Mouse (Mus musculus) forebrain, embryonic 11.5 days (tissue): ENCODE results near the gene Myadml2. TPM values are rescaled to one million over a fixed set of nuclear protein-coding genes. Genes with fewer than 3 reads are reported as not detected.
A peak's percentile ranks its signal among the peaks of the same experiment; 100 is the strongest.

ENCODE experiments used
- ATAC-seq: fragments of 200-750 bp; cut with Nextera tagmentation; replicated peaks from 2 replicates; pipeline ENCODE4 v1.8.0; 2017; ENCODE audit warnings: moderate TSS enrichment; ENCODE audit not compliant: low FRiP score
- DNase-seq: peaks from one replicate; pipeline ENCODE4 v3.0.0-alpha.2; 2017; ENCODE audit warnings: low spot score
- H3K27ac ChIP-seq: fragments of 300-500 bp; sonication (generic); 2 replicates; pipeline ENCODE4 v1.5.1; 2014; ENCODE audit warnings: low read depth, low read length
- H3K27me3 ChIP-seq: fragments of 300-500 bp; sonication (generic); 2 replicates; pipeline ENCODE4 v1.6.1; 2014; ENCODE audit warnings: mild to moderate bottlenecking, low read length, mixed read lengths; ENCODE audit not compliant: control insufficient read depth, insufficient read depth
- H3K36me3 ChIP-seq: fragments of 300-500 bp; sonication (generic); 2 replicates; pipeline ENCODE4 v1.6.1; 2014; ENCODE audit warnings: mild to moderate bottlenecking, low read length, moderate library complexity, mixed read lengths; ENCODE audit not compliant: control insufficient read depth, insufficient read depth
- H3K4me1 ChIP-seq: fragments of 300-500 bp; sonication (generic); replicated peaks from 2 replicates; pipeline ENCODE4 v1.6.1; 2014; ENCODE audit warnings: low read length, mixed read lengths; ENCODE audit not compliant: control insufficient read depth, insufficient read depth
- H3K4me2 ChIP-seq: fragments of 300-500 bp; sonication (generic); 2 replicates; pipeline ENCODE4 v1.6.1; 2014; ENCODE audit warnings: low read depth, mild to moderate bottlenecking, low read length, moderate library complexity, mixed read lengths; ENCODE audit not compliant: severe bottlenecking
- H3K4me3 ChIP-seq: fragments of 300-500 bp; sonication (generic); 2 replicates; pipeline ENCODE4 v1.5.1; 2014; ENCODE audit warnings: low read depth, low read length
- H3K9ac ChIP-seq: fragments of 300-500 bp; sonication (generic); 2 replicates; pipeline ENCODE4 v1.6.1; 2014; ENCODE audit warnings: low read length
- H3K9me3 ChIP-seq: fragments of 300-500 bp; sonication (generic); 2 replicates; pipeline ENCODE4 v1.6.1; 2016; ENCODE audit warnings: low read length, mixed read lengths; ENCODE audit not compliant: control insufficient read depth
- WGBS: fragments of 180-500 bp; shearing (Covaris S2); extraction: QIAGEN DNeasy Blood & Tissue Kit; methylation state at CpG from one replicate; pipeline ENCODE4 v1.1.7; 2014; 5-methylcytosine and 5-hydroxymethylcytosine counted together
- polyA plus RNA-seq: library from polyadenylated mRNA; unstranded; fragments of >200 nt; fragmentation: Nextera tagmentation; extraction: Ambion mirVana; gene quantifications from 2 replicates; pipeline ENCODE4 v1.2.1, GENCODE M21; 2014

Myadml2 gene
- polyA plus RNA-seq, 1 experiment from 2014 or later: 0.51 TPM

- WGBS: 80% methylated on average over 4 of the region's 4 CpGs
- no peak for ATAC-seq
- Histone ChIP-seq H3K9me3 (no peaks in the 10 kb centered on the region), H3K4me2 (no peak overlapping the region), H3K27me3 (no peaks in the 10 kb centered on the region), H3K9ac (no peak overlapping the region), H3K4me3 (no peak overlapping the region), H3K36me3 (peaks cover 2% of the 10 kb centered on the region; the same call in 1 of the 2 replicates), H3K4me1 (peaks cover 2% of the 10 kb centered on the region; the same call in 1 of the 2 replicates), H3K27ac (no peak overlapping the region)
- DNase-seq: no peak
Measured at GRCm38 (mm10) chr11:120606764-120607163, 41.2 kb downstream of the Myadml2 start.

DNA sequence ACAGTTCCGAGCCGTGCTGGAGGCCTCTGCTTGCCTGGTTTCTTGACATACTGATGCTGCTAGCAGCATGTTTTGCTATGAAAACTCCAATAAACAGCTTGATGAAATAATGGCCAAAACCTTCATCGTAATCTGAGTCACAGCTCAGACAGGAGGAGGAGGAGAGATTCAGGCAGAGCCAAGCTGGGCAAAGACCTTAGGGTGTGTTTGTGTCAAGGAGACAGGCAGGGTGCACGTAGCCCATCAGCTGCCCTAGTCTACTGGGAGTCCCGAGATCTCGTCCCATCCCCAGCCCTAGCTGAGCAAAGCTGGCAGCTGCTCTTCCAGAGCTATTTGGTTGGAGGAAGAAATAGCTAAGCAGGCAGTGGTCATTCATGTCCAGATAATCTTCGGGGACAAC, 42.3 kb downstream of the Myadml2 start:
- WGBS: 88% methylated on average over 7 of the region's 7 CpGs
- ATAC-seq (no peak), DNase-seq (no peak)
- H3K27ac ChIP-seq: no peak overlapping the region
- no peak overlapping the region for H3K4me3 ChIP-seq
- H3K4me1 ChIP-seq: peaks cover 2% of the 10 kb centered on the region; the same call in 1 of the 2 replicates
- peaks cover 6% of the 10 kb centered on the region; the same call in 1 of the 2 replicates for H3K36me3 ChIP-seq
- H3K9me3 ChIP-seq: no peaks in the 10 kb centered on the region
- no peaks in the 10 kb centered on the region for H3K27me3 ChIP-seq
- no peak overlapping the region for H3K9ac ChIP-seq
- H3K4me2 ChIP-seq: no peak overlapping the region

DNA sequence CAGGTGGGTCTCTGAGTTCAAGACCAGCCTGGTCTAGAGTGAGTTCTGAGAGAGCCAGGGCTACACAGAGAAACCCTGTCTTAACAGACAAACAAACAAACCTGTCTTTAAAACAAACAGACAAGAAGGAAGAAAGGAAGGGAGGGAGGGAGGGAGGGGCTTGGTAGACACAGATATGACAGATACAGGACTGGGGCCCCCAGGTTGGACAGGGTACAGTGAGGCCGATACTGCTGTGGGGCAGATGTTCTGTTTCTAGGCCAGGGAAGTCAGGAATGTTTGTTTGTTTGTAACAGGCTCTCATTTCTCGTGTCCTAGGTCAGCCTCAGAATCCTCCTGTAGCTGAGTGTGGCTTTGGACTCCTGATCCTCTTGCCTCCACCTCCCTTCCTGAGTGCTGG, 44.4 kb downstream of the Myadml2 start:
- Histone ChIP-seq H3K36me3 (peaks cover 6% of the 10 kb centered on the region; the same call in 1 of the 2 replicates), H3K4me1 (peaks cover 6% of the 10 kb centered on the region; the same call in 1 of the 2 replicates), H3K4me3 (no peak overlapping the region), H3K27ac (no peak overlapping the region), H3K9me3 (no peaks in the 10 kb centered on the region), H3K4me2 (no peak overlapping the region), H3K9ac (no peak overlapping the region), H3K27me3 (no peaks in the 10 kb centered on the region)
- 88% methylated on average over 2 of the region's 2 CpGs for WGBS
- DNase-seq (no peak), ATAC-seq (no peak)

DNA sequence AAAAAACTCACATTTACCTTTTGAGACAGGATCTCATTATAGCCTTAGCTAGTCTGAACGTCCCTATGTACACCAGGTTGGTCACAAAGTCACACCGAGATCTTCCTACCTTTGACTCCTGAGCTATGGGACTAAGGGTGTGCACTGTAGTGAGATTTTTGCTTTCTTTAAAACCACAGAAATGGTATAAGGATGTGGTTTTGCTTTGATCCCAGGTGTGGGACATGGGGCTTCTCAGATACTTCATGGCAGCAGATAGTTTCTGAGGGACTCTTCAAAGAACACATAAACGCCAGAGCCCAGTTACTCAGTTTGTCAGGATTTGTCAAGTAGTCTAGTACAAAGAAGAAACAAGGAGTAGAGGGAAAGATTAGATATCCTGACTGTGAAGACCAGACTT, 47.2 kb downstream of the Myadml2 start:
- Histone ChIP-seq H3K4me3 (no peak overlapping the region), H3K4me2 (no peak overlapping the region), H3K27ac (no peak overlapping the region), H3K4me1 (peaks cover 12% of the 10 kb centered on the region; the same call in 1 of the 2 replicates), H3K9me3 (no peaks in the 10 kb centered on the region), H3K27me3 (no peaks in the 10 kb centered on the region), H3K36me3 (peaks cover 15% of the 10 kb centered on the region; the same call in 1 of the 2 replicates), H3K9ac (no peak overlapping the region)
- DNase-seq (no peak), ATAC-seq (no peak)
- 98% methylated on average over 3 of the region's 3 CpGs for WGBS

DNA sequence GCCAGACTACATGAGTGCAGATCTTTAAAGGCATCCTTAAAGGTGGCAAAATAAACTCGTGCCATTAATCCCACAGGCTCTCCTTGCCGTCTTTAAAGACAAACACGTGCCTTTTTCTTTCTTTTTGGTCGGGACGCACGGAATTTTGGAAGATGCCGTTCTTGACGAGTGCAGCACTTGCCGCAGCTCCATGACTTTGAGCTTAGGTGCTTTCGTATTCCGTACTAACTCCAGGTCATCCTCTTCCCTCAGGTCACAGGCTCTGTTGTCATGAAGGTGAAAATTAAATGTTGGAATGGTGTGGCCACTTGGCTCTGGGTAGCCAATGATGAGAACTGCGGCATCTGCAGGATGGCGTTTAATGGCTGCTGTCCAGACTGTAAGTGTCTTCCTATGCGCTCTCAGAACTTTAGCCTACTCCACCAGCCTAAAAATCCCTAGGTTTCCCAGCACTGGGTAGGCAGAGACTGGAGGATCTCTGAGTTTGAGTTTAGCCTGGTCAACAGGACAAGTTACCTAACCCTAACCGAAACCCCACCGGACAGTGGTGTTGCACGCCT, 48.9 kb downstream of the Myadml2 start:
- Histone ChIP-seq H3K4me3 (peak overlapping the region; percentile 100), H3K27ac (peak overlapping the region; percentile 71; the same call in 1 of the 2 replicates), H3K4me1 (peaks cover 12% of the 10 kb centered on the region; the same call in 1 of the 2 replicates), H3K9ac (peak overlapping the region; percentile 75), H3K4me2 (peak overlapping the region; percentile 99), H3K36me3 (peaks cover 22% of the 10 kb centered on the region; the same call in 1 of the 2 replicates), H3K27me3 (no peaks in the 10 kb centered on the region), H3K9me3 (no peaks in the 10 kb centered on the region)
- DNase-seq (no peak), ATAC-seq (0 out of 2 replicates have a peak, but pooled peaks have one; percentile 14)
- 53% methylated on average over 17 of the region's 17 CpGs for WGBS

DNA sequence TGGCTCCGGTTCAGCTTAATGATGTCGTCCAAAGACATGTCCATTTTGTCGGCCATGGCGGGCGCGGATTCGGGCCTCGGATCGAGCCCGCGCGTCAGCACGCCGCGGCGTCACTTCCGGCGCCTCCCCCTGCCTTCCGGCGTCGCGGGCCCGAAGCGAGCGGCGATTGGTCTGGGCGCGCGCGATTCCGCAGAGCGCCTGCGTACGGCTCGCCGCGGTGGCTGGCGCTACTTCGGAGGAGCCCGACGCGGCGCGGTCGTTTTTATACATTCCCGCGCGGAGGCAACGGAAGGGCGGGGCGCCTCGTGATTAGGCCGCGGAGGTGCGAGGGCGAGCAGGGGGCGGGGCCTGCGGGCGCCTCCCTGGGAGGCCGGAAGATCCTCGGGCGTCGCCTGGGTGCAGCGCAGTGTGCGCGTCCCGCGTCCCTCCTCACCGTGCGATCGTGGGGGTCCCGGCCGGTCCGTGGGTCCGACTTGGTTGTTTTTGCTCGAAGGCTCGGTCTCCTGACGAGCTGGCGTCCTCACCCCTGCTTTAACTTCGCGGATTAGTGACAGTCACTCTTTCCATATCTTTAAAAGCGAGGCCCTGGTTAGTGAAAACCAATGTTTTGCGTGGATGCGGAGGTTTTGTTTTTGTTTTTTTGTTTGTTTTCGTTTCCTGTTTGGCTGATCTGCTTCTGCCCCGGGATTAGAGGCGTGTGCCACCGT, 49.5 kb downstream of the Myadml2 start, which contains the start of the genes Alyref and Anapc11:
Gene Alyref, minus strand, starts transcription at position 83 of the 707 bp plus-strand sequence.
Gene Anapc11, plus strand, starts transcription at position 139 of the 707 bp plus-strand sequence.
- peaks cover 28% of the 10 kb centered on the region for H3K36me3 ChIP-seq
- peak within 1 kb of the TSS; percentile 74 for H3K27ac ChIP-seq
- peak within 1 kb of the TSS; percentile 99 for H3K4me2 ChIP-seq
- H3K9ac ChIP-seq: peak within 1 kb of the TSS; percentile 98
- no peaks in the 10 kb centered on the region for H3K9me3 ChIP-seq
- H3K27me3 ChIP-seq: no peaks in the 10 kb centered on the region
- ATAC-seq (peak; percentile 98), DNase-seq (peak; percentile 97)
- H3K4me3 ChIP-seq: peak within 1 kb of the TSS; percentile 100
- under 1% methylated on average over 76 of the region's 88 CpGs for WGBS
- H3K4me1 ChIP-seq: peaks cover 12% of the 10 kb centered on the region; the same call in 1 of the 2 replicates

DNA sequence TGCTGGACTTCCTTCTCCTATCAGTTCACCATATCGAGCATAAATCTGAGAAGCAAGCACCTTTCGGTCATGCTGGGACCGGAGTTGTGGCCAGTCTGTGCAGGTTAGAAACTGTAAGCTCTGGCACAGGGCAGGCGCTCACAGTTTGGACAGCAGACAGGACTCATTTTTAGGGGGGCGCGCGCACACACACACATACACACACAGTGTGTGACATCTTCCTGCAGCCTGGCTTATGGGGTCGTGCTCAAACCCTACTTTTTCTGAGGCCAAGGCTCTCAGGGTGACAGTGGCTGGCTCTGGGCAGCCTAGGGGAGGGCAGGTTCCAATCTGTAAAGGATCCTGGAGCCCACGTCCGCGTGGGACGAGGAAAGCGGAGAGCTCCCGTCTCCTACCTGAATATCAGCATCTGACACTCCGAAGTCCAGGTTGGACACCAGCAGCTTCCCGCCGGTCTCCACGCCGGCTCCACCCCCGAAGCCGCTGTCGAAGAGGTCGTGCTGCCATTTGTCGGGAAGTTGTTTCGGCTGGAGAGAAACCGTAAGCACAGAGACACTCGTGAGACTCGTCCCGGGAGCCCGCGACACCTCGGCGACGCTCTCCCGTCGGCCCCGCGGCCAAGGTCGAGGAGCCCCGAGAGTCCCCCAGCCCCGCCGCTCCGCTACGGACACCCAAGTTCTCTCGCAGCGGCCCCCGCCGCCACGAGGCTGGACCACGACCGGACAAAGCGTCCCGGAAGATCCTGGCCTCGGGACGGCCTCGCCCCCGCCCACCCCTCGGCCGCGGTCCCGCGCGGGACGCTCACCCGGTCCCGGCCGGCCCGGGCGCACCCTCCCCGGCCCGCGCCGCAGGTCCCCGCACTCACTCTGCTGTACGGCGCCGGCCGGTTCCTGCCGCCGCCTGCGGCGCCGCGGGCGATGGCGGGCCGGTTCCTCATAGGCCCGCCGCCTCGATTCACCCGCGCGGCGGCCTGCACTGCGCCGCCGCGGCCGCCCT, 50.4 kb downstream of the Myadml2 start:
- 5% methylated on average over 93 of the region's 99 CpGs for WGBS
- DNase-seq (peak; percentile 67), ATAC-seq (no peak; the same call in 1 of the 2 replicates)
- H3K27me3 ChIP-seq: no peaks in the 10 kb centered on the region
- peaks cover 12% of the 10 kb centered on the region; the same call in 1 of the 2 replicates for H3K4me1 ChIP-seq
- H3K9me3 ChIP-seq: no peaks in the 10 kb centered on the region
- peaks cover 31% of the 10 kb centered on the region for H3K36me3 ChIP-seq
- peak overlapping the region; percentile 99 for H3K4me2 ChIP-seq
- H3K27ac ChIP-seq: peak overlapping the region; percentile 74
- peak overlapping the region; percentile 98 for H3K9ac ChIP-seq
- peak overlapping the region; percentile 100 for H3K4me3 ChIP-seq
